Mouse (Mus musculus) bone marrow, adult 2 months (tissue): ENCODE measurements around the gene Papss1.

Experiments used
- CTCF ChIP-seq: fragments of 200-500 bp; IDR thresholded peaks from 2 replicates; pipeline ENCODE4 v1.5.1; 2011; ENCODE audit warnings: low read length, control low read depth; ENCODE audit not compliant: control insufficient read depth, insufficient read depth
- POLR2A ChIP-seq: fragments of 200-500 bp; IDR thresholded peaks from 2 replicates; pipeline ENCODE4 v1.6.1; 2011; ENCODE audit warnings: low read depth, mild to moderate bottlenecking, control low read depth, low read length, borderline replicate concordance; ENCODE audit not compliant: control insufficient read depth

DNA sequence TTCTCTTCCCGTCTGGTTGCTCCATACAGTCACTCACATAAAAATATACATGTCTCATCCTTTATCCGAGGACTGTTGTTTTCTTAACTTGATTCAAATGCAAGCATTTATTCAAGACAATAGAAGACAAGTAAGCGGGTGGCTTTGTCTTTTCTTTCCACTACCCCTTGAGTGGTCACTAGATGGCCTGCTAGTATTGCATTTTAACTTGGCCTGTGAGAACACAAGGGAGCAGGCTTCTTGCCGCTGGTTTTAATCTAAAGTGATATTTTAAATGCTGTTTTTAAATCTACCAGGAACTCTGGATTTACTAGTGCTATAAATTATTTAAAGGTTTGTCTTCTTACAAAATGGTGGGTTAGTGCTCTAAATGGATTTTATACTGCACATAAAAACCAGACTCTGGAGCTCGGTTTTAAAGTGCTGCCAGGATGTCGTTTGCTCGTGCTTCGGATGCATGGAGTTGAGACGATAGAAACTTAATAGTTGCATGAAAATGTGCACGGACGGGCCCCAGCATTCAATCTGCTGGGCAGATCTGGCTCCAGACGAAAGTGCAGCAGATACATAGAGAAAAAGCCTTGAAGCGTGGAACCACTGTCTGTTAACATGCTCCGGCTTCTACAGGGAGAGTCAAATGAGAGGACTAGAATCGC lies 28.7 kb downstream of the Papss1 start:
- no peak for TF ChIP-seq CTCF
- TF ChIP-seq POLR2A: no peak
